Mouse (Mus musculus) CD4-positive, CD25-positive, alpha-beta regulatory T cell, adult 9 weeks (primary cell): Measurements from ENCODE around the gene Dnmt1. TPM values are rescaled to one million over a fixed set of nuclear protein-coding genes. Genes with fewer than 3 reads are reported as not detected.

ENCODE experiments used
- polyA plus RNA-seq: library from polyadenylated mRNA; unstranded; fragments of 100-300 nt; shearing (Covaris generic); gene quantifications from one replicate; pipeline ENCODE4 v1.2.1, GENCODE M21; 2017

Dnmt1 gene
- 96.2 TPM for polyA plus RNA-seq

GRCm38 (mm10) chr9:20959430-20959938 lies at the start of gene Dnmt1:
TSS of gene Dnmt1 (minus strand) at chr9:20959888.

GRCm38 (mm10) chr9:21002627-21003551 lies 43.2 kb upstream of the Dnmt1 start, which contains the start of gene Mrpl4:
TSS of gene Mrpl4 (plus strand) at chr9:21002738.

GRCm38 (mm10) chr9:20976216-20976960 lies 16.7 kb upstream of the Dnmt1 start, which contains the start of gene S1pr2:
TSS of gene S1pr2 (minus strand) at chr9:20976781.

DNA sequence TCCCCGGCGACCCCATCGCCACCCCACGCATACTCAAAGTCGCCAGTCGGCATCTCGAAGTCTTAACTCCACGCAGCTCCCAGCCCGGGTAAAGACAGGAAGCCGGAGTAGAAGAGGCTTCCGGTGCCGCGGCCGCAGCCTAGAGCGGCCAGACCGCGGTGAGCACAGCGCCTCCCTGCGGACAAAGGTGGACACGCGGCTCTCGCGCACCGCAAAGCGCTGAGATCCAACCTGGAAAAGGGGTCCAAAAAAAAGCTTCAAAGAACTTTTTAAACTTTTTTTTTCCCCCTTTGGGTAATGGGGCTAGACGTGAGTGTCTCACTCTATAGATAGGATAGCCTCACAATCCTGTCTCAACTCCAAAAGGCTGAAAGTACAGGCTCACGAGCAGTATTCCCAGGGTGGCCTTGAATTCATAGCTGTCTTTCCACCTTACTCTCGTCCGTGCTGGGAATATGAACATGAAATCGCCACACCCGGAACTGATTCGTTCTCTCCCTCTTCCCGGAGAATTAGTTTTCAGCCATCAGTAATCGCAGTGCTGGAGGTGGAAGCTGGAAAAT lies 61.1 kb downstream of the Dnmt1 start, which contains the start of gene Eif3g:
Gene Eif3g (minus strand): TSS at position 113 of the 563 bp plus-strand sequence.

GRCm38 (mm10) chr9:20887704-20888385 lies 71.8 kb downstream of the Dnmt1 start, which contains the start of gene Ppan:
TSS of gene Ppan (plus strand) at chr9:20888175.

DNA sequence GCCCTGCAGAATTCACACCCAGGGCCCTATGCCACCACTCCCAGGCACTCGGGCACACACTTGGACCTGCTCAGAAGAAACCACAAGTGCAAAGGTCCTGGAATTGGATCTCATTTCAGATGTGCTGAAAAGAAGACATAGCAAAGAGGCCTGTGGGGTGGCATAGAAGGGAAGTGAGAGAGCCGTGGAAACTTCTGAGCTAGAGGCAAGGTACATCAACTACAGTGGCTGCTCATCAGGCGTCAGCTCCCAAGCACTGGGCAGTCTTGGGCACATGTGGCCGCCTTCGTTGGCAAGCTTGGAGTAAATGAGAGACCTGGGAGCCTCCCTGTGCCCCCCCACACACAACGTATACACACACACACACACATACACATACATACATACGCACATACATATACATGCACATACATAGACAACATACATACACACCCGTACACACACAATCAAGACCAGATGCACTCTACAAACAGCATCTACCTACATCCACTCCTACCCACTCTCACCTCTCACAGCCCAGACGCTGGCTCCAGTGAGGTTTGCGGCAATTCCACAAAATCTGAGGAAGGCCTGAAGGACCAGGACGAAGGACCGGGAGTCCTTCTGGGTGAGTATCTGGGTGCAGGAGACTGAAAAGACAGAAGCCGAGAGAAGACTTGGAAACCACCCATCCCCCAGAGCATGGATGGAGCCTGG lies 80.4 kb downstream of the Dnmt1 start, which contains the start of gene Angptl6:
Gene Angptl6 (minus strand): TSS at position 631 of the 696 bp plus-strand sequence.

GRCm38 (mm10) chr9:20868448-20869001 lies 91.2 kb downstream of the Dnmt1 start, which contains the start of gene A230050P20Rik:
TSS of gene A230050P20Rik (plus strand) at chr9:20868642.

Other genes starting within 250 kb of the Dnmt1 start
- 1.4 TPM for gene Olfm2, start 213.5 kb downstream of the Dnmt1 start, polyA plus RNA-seq
- 0.24 TPM for gene Col5a3, start 144.8 kb downstream of the Dnmt1 start, polyA plus RNA-seq
- not detected for gene Rdh8, start 141.4 kb downstream of the Dnmt1 start, polyA plus RNA-seq
- 46.9 TPM for gene A230050P20Rik, start 91.2 kb downstream of the Dnmt1 start, polyA plus RNA-seq
- gene Angptl6, start 80.2 kb downstream of the Dnmt1 start, polyA plus RNA-seq: 0.41 TPM
- gene Ppan, start 71.7 kb downstream of the Dnmt1 start, polyA plus RNA-seq: 88.4 TPM
- 305 TPM for gene Eif3g, start 61.3 kb downstream of the Dnmt1 start, polyA plus RNA-seq
- 21.2 TPM for gene S1pr2, start 16.9 kb upstream of the Dnmt1 start, polyA plus RNA-seq
- 138 TPM for gene Mrpl4, start 42.9 kb upstream of the Dnmt1 start, polyA plus RNA-seq
- gene Icam1, start 56.1 kb upstream of the Dnmt1 start, polyA plus RNA-seq: 113 TPM
- gene Icam4, start 69.5 kb upstream of the Dnmt1 start, polyA plus RNA-seq: 2.6 TPM
- gene Icam5, start 72.2 kb upstream of the Dnmt1 start, polyA plus RNA-seq: 0.84 TPM
- gene Zglp1, start 107.2 kb upstream of the Dnmt1 start, polyA plus RNA-seq: 0.36 TPM
- gene Gm49373, start 113.2 kb upstream of the Dnmt1 start, polyA plus RNA-seq: not detected
- 30.7 TPM for gene Fdx1l, start 113.7 kb upstream of the Dnmt1 start, polyA plus RNA-seq
- gene Gm38431, start 132.1 kb upstream of the Dnmt1 start, polyA plus RNA-seq: 7.4 TPM
- 82.1 TPM for gene Raver1, start 132.1 kb upstream of the Dnmt1 start, polyA plus RNA-seq
- 96.0 TPM for gene Tyk2, start 171.4 kb upstream of the Dnmt1 start, polyA plus RNA-seq
- 305 TPM for gene Cdc37, start 190.1 kb upstream of the Dnmt1 start, polyA plus RNA-seq
- 0.61 TPM for gene Pde4a, start 205.8 kb upstream of the Dnmt1 start, polyA plus RNA-seq